Comparison of ENCODE assay signal across 14 mouse cellular contexts in the genomic region with DNA sequence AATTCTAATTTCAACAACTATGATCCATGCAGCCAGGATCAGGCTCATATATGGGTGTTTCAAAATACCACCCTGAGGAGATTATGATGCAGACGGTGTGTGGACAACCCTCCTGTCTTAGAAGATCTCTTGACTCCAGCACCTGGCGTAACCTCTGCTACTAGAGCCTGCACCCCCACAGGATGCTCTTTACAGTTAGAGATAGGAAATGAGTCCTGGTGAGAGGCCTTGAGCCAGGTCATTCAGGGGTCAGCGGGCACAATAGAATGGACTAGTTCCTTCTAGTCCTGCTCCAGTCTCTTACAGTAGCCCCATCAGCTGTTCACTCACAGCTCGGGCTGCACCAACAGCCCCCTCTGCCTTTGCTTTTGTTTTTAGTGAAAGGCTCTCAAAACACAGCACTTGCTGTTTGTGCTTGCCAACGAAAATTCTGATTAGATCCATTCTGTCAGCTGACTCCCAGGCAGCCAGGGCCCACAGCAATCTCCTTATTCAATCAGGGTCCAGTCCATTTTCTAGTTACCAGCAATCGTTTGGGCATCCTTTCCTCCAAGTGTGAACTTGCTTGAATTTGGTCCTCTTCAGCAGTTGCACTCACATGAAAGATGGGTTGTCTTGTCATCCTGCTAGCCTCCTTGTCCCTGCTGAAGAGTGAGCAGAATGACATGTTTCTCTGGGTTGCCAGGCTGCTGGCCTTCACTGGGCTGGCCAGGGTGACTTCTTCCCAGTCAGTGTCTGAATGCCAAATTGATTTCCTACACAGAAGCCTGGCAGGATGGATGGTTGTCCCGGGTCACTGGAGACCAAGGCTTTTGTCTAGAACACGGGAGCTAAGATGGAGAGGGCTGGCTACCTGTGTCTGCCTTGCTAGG.
DNase-seq lines count a peak whose midpoint lies in the region; ATAC-seq lines count a peak whose summit lies in the region.
"Had no signal": no experiment of that assay in that cellular context is flagged by ENCODE, and none has a peak within 500 bp of the region (broad histone marks: within the 10 kb centered on the region; RNA-seq: fewer than 3 reads in every experiment).

No protein-coding gene starts in this region.

- H3K36me3 ChIP-seq in hindbrain, embryonic 10.5 days = peaks cover 8% of the 10 kb centered on the region; the same call in 1 of the 2 replicates
- no peaks in the 10 kb centered on the region for H3K36me3 ChIP-seq in hindbrain, embryonic 11.5 days (ENCODE audit: control insufficient read depth, insufficient read depth, low read length)
- H3K36me3 ChIP-seq in limb, embryonic 10.5 days = no peaks in the 10 kb centered on the region
- H3K36me3 ChIP-seq: heart, embryonic 10.5 days; intestine, embryonic 15.5 days; liver, embryonic 12.5 days had no signal

- 70% methylated on average over 8 of the region's 8 CpGs for WGBS in hindbrain, embryonic 10.5 days
- WGBS in hindbrain, embryonic 11.5 days = 64% methylated on average over 8 of the region's 8 CpGs
- WGBS in limb, embryonic 10.5 days = 74% methylated on average over 8 of the region's 8 CpGs

- no peak overlapping the region for H3K9ac ChIP-seq in hindbrain, embryonic 11.5 days (ENCODE audit: low read depth, low read length)
- H3K9ac ChIP-seq: intestine, embryonic 15.5 days; liver, embryonic 12.5 days had no signal

- no peak overlapping the region for H3K4me3 ChIP-seq in hindbrain, embryonic 10.5 days
- H3K4me3 ChIP-seq in hindbrain, embryonic 11.5 days (ENCODE audit: low read depth, low read length) = no peak overlapping the region
- H3K4me3 ChIP-seq in limb, embryonic 10.5 days = no peak overlapping the region
- H3K4me3 ChIP-seq: heart, embryonic 10.5 days; intestine, embryonic 15.5 days; liver, embryonic 12.5 days had no signal

- H3K4me1 ChIP-seq in hindbrain, embryonic 10.5 days (replicated peaks) = peaks cover 21% of the 10 kb centered on the region
- no peaks in the 10 kb centered on the region for H3K4me1 ChIP-seq in hindbrain, embryonic 11.5 days (replicated peaks; ENCODE audit: control insufficient read depth, insufficient read depth, low read length)
- H3K4me1 ChIP-seq in limb, embryonic 10.5 days = peaks cover 4% of the 10 kb centered on the region
- H3K4me1 ChIP-seq: liver, embryonic 12.5 days had no signal

- no peak overlapping the region for H3K4me2 ChIP-seq in hindbrain, embryonic 11.5 days (replicated peaks; ENCODE audit: low read depth, low read length)
- H3K4me2 ChIP-seq: intestine, embryonic 15.5 days; liver, embryonic 12.5 days had no signal

- no peaks in the 10 kb centered on the region for H3K9me3 ChIP-seq in hindbrain, embryonic 10.5 days
- no peaks in the 10 kb centered on the region for H3K9me3 ChIP-seq in hindbrain, embryonic 11.5 days (ENCODE audit: control insufficient read depth, low read length)
- H3K9me3 ChIP-seq in limb, embryonic 10.5 days (replicated peaks) = no peaks in the 10 kb centered on the region
- H3K9me3 ChIP-seq: heart, embryonic 10.5 days; intestine, embryonic 15.5 days; liver, embryonic 12.5 days had no signal

- DNase-seq in adrenal gland, adult 2 months = peak; percentile 76
- no peak for DNase-seq in adrenal gland, adult 18-20 months (ENCODE audit: low spot score in 2 of 2)
- no peak for DNase-seq in hindbrain, embryonic 10.5 days (ENCODE audit: low spot score)
- no peak for DNase-seq in hindbrain, embryonic 11.5 days (ENCODE audit: low spot score)
- DNase-seq in retina, embryonic 14.5 days (ENCODE audit: low spot score) = peak; percentile 18
- DNase-seq in retina, postnatal 1 day = no peak
- no peak for DNase-seq in limb, embryonic 10.5 days (ENCODE audit: low spot score)
- no peak for DNase-seq in cerebellum, adult 11 months
- DNase-seq: gastrocnemius, postnatal 14 days; heart, postnatal 14 days had no signal

- no peak for ATAC-seq in hindbrain, embryonic 11.5 days (ENCODE audit: low FRiP score)
- ATAC-seq: intestine, embryonic 15.5 days; liver, embryonic 12.5 days had no signal

- H3K27ac ChIP-seq in hindbrain, embryonic 10.5 days = 0 out of 2 replicates have a peak overlapping the region, but pooled peaks have one; percentile 18
- H3K27ac ChIP-seq in hindbrain, embryonic 11.5 days (ENCODE audit: low read depth, low read length) = no peak overlapping the region
- H3K27ac ChIP-seq in limb, embryonic 10.5 days = no peak overlapping the region
- H3K27ac ChIP-seq: heart, embryonic 10.5 days; intestine, embryonic 15.5 days; liver, embryonic 12.5 days had no signal

- H3K27me3 ChIP-seq in hindbrain, embryonic 10.5 days (ENCODE audit: insufficient read depth, poor library complexity, severe bottlenecking) = no peaks in the 10 kb centered on the region
- H3K27me3 ChIP-seq in hindbrain, embryonic 11.5 days (ENCODE audit: control insufficient read depth, insufficient read depth, low read length) = no peaks in the 10 kb centered on the region
- H3K27me3 ChIP-seq in limb, embryonic 10.5 days (ENCODE audit: low read depth, poor library complexity, severe bottlenecking) = no peaks in the 10 kb centered on the region
- H3K27me3 ChIP-seq: CH12.LX; intestine, embryonic 15.5 days; liver, embryonic 12.5 days had no signal

Comparison
In these comparisons a context has a peak if more than half of its experiments do, and no peak if none do; other contexts are left out.
1. DNase-seq: peak in adrenal gland, adult 2 months (single experiment) and retina, embryonic 14.5 days (single experiment); none in adrenal gland, adult 18-20 months (0 of 2), hindbrain, embryonic 10.5 days (single experiment), hindbrain, embryonic 11.5 days (single experiment), retina, postnatal 1 day (single experiment), limb, embryonic 10.5 days (single experiment) and cerebellum, adult 11 months (single experiment).